Mouse (Mus musculus) liver, adult 2 months (tissue): ENCODE data around the gene Apobec3.
A peak's percentile ranks its signal among the peaks of the same experiment; 100 is the strongest.

Experiments used
- CTCF ChIP-seq: fragments of 200-500 bp; IDR thresholded peaks from 2 replicates; pipeline ENCODE4 v1.5.1; 2011; ENCODE audit warnings: low read depth, low read length, control low read depth
- POLR2A ChIP-seq: fragments of 200-500 bp; IDR thresholded peaks from 2 replicates; pipeline ENCODE4 v1.6.1; 2011; ENCODE audit warnings: low read length, control low read depth; ENCODE audit not compliant: insufficient read depth; ENCODE audit errors: extremely low read depth

- TF ChIP-seq CTCF (peak; percentile 51), POLR2A (no peak)
These were observed 55.3 kb downstream of the Apobec3 start for GRCm38 (mm10) chr15:79946790-79947189.
